Mouse (Mus musculus): ENCODE data around the gene Gtf2h4.
A peak's percentile ranks its signal among the peaks of the same experiment; 100 is the strongest.

Gene Gtf2h4

DNA sequence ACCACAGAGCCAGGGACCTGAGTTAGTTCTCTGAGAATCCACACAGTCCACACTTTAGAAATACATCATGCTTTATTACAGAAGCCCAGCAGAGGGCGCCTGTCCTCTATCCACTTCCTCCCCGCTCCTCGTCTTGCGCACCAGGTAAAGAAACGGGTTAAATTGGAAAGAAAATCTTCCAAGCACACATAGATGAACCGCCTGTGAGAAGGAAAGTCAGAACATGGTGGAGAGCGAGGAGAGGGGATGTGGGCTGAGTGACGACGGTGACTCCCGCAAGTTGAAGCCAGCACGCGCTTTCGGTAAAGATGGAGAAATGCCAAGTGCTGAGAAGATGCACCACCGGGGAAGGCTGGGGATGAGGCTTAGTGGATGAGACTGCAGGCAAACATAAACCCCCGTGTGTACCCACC, 37.8 kb downstream of the Gtf2h4 start:
- peak; percentile 94 for DNase-seq

DNA sequence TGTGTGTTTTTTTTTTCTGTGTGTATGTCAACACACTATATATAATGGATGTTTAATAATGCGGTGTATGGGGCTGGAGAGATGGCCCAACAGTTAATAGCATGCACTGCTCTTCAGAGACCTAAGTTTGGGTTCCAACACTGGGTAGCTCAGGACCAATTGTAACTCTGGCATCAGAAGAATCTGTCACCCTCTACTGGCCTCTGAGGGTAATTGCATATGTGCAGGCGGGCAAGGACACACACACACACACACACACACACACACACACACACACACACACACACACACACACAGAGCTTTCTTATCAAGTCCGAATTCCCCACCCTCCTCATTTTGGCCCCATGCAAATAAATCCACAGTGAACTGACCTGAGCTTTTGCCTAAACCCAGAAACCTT, 38.3 kb downstream of the Gtf2h4 start:
- DNase-seq, result peak; percentile 71

DNA sequence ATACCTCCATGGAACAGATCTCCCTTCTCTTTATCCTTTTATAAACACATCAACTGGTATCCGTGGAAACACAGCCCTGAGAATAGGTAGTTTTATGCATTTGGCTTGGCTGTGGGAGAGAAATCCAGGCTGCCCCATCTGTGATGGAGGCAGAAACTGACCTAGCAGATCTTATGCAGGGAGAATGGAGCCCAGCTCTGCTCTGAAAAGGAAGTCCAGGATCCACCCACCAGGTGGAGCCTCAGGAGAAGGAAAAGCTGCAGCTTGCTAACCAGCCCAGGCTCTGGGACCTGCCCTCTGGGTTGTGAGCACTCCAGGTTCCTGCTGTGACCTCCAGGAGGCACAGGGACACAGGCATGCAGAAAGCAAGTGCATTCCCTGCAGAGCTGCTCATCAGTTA, 39.5 kb downstream of the Gtf2h4 start:
- DNase-seq, result peak; percentile 85

DNA sequence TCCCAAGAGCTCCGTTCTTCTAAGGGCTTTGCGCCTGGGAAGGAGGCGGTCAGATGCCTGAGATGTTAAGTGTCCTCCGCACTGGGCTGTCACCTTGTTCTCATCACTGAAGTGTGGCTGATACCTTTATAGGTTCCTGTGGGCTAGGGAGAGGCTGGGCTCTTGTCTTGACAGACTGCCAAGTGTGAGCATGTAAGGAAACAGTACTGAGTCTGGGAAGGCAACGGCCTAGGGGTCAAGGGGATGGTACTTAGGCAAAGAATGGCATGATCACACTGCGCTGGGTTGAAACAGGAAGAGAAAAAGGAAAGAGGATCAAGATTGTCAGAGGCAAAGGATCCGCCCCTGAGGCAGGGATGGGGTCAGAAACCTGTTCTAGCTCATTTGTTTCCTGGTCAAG, 47.0 kb downstream of the Gtf2h4 start, which contains the start of gene Gm9573:
Gene Gm9573, minus strand, starts transcription at position 101 of the 400 bp plus-strand sequence.
- no peak for DNase-seq

Data from heart, adult 11 months (tissue).